Mouse (Mus musculus) liver, adult 2 months (tissue): ENCODE measurements at regions not wholly inside any gene's neighbourhood (a gene's known extent, or its start where the extent isn't known, plus 50 kb on each side); places are given as distances from the start of the nearest gene placed in this dataset.

ENCODE experiments used
- CTCF ChIP-seq: fragments of 200-500 bp; IDR thresholded peaks from 2 replicates; pipeline ENCODE4 v1.5.1; 2011; ENCODE audit warnings: low read depth, low read length, control low read depth
- POLR2A ChIP-seq: fragments of 200-500 bp; IDR thresholded peaks from 2 replicates; pipeline ENCODE4 v1.6.1; 2011; ENCODE audit warnings: low read length, control low read depth; ENCODE audit not compliant: insufficient read depth; ENCODE audit errors: extremely low read depth

GRCm38 (mm10) chr4:127833668-127834067 lies 137.1 kb downstream of the CK137956 start:
- TF ChIP-seq CTCF (no peak), POLR2A (no peak)
